Mouse (Mus musculus) lung, adult 18-20 months (tissue): ENCODE results near the gene Fam151b.

Experiments
- DNase-seq, 2 experiments: peaks; one replicate each; pipeline ENCODE4 v3.0.0; 2022; ENCODE audit warnings: mixed read lengths in 2 of 2

Fam151b gene

DNA sequence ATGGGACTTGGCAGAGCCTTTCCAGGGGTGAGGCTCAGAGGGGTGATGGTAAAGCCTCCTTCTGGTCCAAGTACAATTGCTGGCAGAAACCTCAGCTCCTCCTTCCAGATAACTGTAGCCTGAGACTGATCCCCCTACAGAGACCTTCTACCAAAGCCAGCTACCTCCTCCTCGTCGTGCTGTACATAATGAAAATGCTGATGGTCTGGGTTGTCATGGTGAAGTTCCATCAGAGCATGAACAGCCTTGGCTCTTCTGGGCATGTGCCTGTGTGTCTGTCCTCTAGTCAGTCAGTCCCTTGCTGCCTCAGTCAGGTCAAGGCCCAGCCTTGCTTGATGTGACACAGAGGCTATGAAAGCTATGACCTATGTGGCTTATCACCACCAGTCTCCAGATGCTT, 73.3 kb downstream of the Fam151b start:
- DNase-seq: no peak

DNA sequence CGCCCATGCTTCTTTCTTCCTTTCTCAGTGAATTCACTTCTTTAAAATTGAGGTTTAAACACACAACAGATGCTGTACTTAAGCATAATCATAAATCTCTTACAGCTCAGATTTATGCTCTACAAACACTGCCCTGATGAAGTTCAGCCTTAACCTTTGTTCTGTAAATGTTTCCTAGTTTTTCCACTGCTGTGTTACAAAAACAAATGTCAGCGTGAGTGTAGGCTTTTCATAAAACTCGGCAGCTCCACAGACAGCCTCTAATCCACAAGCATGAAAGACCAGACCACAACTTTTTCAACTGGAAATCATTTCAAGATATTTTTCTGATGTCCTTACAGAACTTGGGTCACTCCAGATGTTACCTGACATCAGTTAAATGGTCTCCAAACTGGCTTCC, 80.3 kb downstream of the Fam151b start:
- DNase-seq: no peak

DNA sequence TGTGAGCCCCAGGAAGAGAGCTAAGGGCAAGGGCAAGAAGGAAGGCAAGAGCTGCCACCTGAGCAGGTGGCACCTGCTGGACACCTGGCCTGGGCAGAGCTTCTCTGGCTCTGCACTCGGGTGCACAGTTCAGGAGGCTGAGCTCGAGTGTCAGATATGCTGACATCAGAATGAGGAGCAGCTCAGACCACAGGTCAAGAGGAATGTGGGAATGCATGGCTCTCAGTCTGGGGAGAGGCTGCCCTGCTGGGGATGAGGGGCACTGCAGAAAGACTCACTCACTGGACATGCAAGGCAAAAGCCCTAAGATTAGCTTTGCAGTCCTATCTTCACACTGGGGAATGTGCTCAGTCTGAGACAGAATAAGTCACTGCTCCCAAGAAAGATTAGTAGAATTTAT, 81.8 kb downstream of the Fam151b start:
- DNase-seq: no peak
